Mouse (Mus musculus) liver, postnatal 0 days (tissue): ENCODE measurements around the gene Adarb1.

Experiments used
- CTCF ChIP-seq: sonication (generic); IDR thresholded peaks from 2 replicates; pipeline ENCODE4 v1.5.1; 2016; ENCODE audit warnings: antibody characterized with exemption, low read depth
- EP300 ChIP-seq: IDR thresholded peaks from 2 replicates; pipeline ENCODE4 v1.6.1; 2016; ENCODE audit warnings: antibody characterized with exemption, low read depth, mild to moderate bottlenecking

DNA sequence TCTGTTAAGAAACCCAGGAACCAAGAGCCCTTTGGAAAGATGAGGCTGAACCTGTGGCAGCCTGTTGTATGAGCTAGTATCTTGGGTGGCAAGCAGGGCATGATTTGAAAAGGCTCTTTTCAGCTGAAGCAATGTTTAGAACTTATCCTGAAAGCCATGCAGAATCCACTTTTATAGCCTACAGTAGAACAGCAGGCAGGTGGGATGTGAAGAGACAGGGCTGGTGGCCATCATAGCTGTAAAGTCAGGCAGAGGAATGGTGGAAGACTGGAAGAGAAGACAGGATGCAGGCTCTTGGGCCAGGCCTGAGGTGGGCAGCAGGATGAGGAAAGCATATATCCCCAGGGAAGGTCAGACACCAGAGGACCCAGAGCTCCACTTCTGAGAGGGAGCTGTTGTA lies 76.4 kb downstream of the Adarb1 start:
- TF ChIP-seq CTCF (no peak), EP300 (no peak)
